Mouse (Mus musculus): ENCODE measurements at regions not wholly inside any gene's neighbourhood (a gene's known extent, or its start where the extent isn't known, plus 50 kb on each side); places are given as distances from the start of the nearest gene placed in this dataset.
"Not testable (repeated sequence)": the region's sequence is repeated elsewhere in the genome, so short reads cannot be mapped to it uniquely, and the experiment has no call there.

DNA sequence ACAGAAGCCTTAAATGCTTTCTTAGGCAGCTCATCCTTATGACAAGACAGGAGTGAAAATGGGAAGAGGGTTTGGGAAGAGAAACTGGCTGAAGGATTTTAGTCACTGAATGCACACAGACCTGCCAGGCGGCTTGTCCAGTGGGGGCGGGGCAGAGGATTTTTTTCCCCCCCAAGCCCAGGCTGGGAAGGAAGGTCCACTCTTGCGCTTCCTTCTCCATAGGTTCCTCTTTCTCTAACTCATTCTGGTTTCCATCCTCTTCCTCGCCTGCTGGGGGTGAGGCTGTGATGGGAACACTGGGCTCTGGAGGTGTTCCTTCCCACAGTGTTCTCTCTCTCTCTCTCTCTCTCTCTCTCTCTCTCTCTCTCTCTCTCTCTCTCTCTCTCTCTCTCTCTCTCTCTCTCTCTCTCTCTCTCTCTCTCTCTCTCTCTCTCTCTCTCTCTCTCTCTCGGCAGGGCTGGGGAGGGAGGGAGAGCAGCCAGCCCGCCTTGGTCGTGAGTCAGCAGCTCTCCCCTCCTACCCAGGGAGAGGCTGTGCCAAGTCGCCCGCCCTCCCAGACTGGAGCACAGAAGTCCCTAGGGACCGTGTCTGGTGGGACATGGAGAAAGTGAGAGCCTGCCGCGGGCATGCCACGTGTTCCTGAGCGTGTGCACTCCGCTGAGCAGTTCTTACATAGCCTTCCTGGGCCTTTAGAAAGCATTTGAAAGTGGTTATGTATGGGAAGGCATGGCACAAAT is 150.0 kb downstream of the Kcnrg start:
- no peak for DNase-seq (ENCODE audit: low spot score)

DNA sequence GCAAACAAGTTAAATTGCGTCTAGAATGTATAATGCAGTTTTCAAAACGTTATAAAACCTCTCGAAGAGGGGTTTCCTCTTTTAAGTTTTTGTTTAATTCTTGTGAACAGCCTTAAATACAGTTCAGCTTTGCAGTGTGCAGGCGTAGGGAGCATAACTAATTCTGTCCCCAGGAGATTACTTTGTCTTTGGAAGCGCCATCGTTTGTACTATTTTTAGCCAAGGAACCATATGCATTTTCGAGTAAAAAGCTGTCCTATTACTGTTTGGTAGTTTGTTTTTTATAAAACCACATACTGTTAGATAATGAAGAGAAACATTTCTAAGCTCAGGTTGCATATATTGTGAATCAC is 150.5 kb downstream of the Kcnrg start:
- no peak for DNase-seq (ENCODE audit: low spot score)

DNA sequence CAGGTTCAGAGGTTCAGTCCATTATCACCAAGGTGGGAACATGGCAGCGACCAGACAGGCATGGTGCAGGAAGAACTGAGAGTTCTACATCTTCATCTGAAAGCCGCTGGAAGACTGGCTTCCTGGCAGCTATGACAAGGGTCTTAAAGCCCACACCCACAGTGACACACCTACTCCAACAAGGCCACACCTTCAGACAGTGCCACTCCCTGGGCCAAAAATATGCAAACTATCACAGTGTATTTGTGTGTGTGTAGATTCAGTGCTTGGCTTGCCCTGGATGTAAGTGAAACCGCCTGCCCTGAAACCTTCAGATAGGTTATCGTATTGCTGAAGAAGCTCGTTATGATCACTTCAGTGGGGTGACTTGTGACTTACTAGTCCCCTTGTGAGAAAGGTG is 151.3 kb downstream of the Kcnrg start:
- DNase-seq (ENCODE audit: low spot score) = no peak

DNA sequence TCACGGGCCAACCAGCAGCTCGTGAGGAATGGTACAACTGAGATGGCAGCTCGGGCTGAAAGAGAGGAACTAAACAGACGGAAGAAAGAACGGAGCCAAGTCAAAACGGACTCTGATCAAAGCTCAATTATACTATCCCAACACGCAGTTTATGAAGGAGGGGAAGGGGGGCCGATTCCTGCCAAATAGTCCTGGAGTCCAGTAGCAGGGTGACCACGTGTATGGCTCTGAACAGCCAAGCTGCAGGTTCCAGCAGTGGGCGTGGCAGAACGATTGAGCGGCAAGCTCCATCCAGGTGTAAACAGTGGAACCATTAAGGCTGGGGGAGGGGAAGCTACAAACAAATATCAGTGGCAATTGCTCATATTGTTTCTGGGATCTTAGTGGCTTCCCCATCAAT is 152.9 kb downstream of the Kcnrg start:
- DNase-seq (ENCODE audit: low spot score) = not testable (repeated sequence)

DNA sequence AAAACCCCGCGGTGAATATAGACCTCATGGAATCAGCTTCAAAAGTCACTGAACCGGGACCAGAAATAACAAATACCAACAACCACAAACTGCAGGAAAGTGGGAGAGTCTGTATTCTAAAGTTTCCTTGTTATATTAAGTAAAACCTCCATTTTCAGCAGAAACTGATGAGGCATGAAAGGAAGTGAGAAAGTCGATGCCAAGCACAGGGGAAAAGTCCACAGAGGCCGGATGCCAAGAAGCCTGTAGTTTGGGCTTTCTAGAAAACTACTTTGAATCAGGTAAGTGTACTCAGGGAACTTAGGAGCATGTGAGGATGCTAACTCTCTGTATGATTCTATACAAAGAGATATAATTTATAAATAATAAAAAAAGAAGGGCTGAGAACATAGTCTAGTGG is 154.8 kb downstream of the Kcnrg start:
- DNase-seq (ENCODE audit: low spot score) = no peak

DNA sequence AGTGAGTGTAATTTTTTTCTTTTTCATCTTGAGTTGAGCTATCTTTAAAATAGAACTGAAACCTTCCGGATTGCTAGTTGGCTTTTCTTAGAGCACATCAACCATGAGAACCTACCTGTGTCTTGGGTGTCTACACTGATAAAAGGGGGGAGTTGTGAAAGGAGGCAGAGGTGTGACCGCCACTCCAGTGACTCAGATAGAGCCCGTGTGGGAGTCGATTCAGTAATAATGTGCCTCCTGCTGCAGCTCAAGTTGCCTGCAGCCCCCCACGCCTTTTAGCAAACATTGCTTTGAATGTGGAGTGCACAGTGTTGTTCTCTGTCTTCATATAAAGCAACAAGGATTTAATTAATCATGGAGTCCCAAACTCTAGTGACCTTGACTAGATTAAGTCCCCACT is 162.6 kb downstream of the Kcnrg start:
- DNase-seq (ENCODE audit: low spot score) = no peak

DNA sequence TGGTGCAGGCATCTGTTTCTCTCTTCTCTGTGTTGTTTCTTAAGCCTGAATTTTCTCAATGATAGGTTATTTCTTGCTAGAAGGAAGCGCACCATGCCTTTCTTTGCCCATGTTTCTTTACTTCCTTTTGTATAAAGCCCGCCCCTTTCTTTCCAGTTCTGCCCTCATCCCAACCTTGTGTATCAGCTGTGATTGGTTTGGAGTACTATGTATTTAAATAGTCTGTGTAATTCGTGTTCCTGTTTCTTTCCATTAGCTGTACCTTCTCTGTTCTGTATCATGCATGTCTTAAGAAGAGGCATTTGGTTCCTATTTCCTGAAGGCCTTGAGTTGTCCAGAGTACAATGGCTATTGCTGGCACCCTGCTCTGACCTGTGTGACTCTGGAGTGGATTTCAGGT is 166.9 kb downstream of the Kcnrg start:
- no peak for DNase-seq (ENCODE audit: low spot score)

DNA sequence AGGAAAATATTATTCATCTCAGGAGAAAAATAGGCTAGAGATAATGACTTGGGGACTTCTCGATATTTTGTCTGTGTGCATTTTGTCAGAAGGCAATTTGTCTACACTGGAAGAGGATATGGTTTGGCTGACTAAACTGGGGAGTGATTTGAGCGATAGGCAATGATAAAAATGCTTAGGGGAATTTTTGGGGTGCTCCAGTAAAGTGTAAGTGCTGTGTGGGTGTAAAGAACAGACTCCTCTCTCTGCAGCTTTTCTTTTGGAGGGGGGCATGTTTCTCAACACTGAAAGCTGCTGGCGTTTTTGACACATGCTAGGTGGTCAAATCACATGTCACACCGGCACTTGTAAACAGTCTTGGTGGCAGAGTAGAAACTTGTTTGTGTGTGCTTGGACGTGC is 171.4 kb downstream of the Kcnrg start:
- no peak for DNase-seq (ENCODE audit: low spot score)

DNA sequence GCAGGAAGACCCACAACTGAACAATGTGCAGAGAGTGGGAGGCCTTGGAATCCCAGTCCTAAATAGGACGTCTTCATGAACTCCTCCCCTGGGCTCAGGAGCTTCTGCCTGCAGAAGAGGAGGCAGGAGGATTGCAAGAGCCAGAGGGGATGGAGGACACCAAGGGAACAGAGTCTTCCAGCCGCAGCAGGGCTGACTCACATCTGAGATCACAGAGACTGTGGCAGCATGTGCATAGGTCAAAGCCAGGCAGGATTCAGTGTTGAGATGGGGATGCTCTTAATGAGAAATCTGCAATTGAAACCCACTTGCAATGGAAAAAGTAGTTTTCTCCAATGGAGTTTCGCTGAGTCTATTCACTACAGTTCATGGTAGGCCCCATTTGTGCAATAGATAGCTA is 175.9 kb downstream of the Kcnrg start:
- no peak for DNase-seq (ENCODE audit: low spot score)

DNA sequence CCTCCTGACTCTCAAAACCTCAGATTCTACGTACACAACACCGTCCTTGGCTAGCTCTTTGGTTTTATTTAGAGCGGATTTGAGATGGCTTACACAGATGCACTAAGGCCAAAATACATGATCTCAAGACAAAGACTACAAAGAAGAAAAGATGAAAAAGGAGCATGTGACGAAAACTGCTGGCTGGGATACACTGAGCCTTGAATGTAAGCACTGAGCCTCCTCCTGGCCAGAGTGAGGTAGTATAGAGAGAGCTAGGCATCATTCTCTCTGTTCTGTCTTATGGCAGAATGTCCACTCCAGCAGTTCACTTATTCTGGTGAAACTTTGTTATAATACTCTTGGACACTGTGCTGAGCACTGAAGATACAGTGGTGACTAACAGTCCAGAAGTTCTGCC is 177.4 kb downstream of the Kcnrg start:
- DNase-seq (ENCODE audit: low spot score) = no peak

DNA sequence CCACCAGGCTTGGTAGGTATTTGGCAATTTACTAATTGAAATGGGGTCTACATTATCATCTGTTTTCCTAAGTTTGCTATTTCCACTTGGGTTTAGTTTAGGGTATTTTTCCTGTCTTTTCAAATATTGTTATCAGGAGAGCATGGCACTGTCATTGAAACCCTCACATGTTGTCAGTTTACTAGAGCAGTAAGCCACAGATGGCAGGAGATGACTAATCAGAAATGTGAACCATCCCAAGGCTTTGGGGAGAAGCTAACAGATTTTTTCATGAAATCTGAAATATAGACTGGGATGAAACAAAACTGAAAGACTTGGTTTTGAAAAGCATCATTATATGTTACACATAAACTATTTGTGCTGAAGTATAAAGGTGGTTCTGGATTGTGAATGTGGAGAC is 178.8 kb downstream of the Kcnrg start:
- DNase-seq (ENCODE audit: low spot score) = no peak

DNA sequence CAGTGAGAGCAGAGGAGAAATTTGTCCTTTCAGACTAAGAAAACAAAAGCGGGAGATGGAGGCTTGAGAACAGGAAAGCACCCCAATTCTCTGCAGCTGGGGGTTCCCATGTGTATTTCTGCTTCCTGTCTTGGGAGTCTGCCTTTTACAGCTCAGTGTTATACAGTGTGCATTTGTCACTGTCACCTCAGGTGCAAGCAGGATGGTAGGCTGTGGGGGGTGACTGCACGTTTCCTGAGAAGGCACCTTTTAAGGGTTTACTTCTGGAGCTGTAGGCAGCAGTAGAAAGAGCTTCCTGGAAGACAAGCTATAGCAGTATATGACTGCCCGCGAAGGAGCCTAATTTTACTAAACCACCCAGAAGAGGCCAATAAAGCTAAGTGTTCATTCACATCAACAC is 180.5 kb downstream of the Kcnrg start:
- DNase-seq (ENCODE audit: low spot score) = no peak

DNA sequence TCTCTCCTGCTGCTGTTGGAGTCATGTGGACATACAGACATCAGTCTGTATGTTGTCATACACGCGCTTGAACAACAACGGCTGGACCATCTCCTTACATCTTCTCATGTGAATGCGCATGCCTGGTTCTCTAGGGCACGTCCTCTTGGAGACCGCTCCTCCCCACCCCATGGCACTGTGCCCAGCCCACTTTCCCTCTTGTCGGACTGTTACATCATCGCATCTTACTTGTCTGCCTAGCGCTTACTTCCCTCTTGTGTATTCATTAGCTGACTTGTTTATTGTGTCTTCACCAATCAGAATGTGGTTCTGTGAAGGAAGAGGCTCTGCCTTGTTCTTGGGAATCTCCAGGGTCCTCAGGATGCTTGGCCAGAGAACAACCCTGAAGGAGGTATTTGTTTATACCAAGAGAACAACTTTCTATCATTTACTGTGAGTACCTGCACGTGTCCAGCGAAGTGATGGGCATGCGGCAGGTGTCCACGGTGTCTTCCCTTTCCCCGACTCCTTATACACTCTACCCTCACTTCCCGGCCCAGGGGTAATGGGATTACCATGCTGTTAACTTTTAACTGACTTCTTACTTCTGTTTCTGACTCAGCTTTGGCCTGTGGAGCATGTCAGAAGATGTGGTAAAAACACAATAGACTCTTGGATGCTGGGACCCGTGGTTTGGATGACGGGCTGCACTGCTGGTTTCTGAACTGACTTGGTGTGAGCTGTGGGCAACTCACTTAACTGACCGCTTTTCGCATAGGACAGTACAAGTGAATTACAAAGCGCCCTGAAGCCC is 181.9 kb downstream of the Kcnrg start:
- DNase-seq (ENCODE audit: low spot score) = no peak

DNA sequence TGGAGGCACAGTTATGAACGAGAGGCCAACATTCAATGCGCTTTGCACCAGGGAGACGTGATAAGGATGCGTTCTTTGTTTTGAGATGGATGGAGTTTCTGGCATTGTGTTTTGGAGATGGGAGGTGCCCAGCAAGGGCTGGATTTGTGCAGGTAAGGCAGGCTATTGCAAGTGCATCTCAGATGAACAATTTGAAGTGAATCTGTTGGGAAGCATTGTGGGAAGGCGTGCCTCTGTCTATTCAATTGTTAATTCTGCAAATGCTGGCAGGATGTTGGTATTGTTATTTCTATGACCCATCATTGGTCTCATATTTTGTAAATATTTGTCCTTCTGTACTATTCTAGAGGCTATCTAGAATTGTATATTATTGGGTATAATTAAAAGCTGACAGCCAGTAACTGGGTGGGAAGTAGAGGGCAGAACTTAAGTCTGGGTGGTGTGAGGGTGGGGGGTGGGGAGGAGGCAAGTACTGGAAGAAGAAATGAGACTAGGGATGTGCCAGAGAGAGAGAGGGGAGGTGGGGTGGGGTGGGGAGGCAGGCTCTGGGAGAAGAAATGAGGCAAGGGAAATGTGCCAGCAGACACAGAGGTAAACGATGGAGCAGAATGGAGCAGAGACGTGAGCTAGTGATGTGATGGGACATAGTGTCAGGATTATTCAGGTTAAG is 188.9 kb downstream of the Kcnrg start:
- DNase-seq (ENCODE audit: low spot score) = no peak

DNA sequence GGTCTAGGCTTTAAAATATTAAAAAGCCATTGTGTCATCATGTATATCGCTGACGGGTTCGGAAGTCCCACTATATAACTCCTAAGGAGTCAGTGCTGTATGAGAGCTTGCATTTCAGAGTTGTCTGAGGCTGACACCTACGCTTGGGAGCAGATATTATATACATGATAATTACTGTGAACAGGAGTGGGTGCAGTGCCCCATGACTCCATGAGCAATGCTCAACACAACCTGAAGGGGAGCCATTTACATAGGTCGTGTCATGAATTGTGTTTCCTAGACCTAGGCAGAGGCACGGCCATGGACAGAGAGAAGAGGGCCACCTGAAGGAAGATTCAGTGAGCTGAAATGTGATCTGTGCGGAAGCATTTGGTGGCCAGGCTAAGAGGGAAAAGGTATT is 189.4 kb downstream of the Kcnrg start:
- DNase-seq (ENCODE audit: low spot score) = no peak

DNA sequence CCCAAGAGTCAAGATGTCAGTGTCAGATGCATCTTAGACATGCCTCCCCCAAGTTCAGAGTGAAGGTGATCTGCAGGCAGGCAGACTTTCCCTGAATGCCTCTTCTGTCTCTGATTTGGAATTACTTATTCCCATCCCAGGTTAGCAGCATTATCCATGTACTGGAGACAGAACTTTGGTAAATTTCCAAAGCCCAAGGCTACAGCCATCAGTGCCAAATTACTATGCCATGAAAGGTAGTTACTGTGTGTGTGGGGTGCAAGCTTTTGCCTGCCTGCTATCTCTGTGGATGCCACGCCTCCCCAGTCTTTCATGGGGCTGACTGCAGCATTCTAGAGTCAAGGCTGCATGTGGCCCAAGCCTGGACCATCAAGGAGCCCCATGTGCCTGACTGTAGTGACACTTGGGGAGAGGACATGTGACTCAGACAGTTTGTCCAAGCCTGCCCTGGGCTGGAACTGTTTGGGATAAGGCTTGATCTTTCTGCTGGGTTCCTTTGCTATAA is 196.2 kb downstream of the Kcnrg start:
- no peak for DNase-seq (ENCODE audit: low spot score)

DNA sequence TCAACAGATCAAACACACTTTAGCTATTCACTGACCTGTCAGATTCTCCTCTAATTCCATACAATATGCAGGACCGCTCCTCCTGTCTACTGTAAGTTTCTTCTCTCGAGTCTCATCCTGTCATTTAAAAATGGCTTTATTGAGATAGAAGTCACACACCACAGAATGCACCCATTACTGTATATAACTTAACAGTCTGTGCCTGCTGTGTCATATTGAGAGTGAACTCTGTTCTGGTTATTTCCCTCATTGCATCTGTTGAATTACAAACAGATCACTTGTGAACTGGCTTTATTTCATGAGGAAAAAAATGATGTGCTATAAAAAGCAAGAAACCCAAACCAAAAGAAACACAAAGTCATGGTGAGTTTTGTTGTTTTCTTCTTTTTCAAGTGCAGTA is 198.2 kb downstream of the Kcnrg start:
- no peak for DNase-seq (ENCODE audit: low spot score)

DNA sequence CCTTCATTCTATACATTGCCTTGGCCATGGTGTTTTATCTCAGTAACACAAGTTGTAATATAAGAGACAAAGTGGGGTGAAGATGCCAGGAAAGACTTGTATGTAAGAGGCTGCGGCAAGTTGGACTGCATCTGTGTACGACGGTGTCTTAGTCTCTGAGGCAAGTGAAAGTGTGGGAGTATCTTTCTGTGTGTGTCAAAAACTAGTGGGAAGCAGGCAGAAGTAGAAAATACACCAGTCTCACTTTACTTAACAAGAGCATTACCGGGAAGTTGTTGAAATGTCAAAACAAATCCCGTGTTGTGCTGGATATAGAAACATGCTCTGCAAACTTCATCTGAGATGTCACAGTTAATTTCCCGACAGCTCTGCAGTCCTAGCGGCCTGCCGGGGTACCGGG is 200.9 kb downstream of the Kcnrg start:
- DNase-seq (ENCODE audit: low spot score) = no peak

DNA sequence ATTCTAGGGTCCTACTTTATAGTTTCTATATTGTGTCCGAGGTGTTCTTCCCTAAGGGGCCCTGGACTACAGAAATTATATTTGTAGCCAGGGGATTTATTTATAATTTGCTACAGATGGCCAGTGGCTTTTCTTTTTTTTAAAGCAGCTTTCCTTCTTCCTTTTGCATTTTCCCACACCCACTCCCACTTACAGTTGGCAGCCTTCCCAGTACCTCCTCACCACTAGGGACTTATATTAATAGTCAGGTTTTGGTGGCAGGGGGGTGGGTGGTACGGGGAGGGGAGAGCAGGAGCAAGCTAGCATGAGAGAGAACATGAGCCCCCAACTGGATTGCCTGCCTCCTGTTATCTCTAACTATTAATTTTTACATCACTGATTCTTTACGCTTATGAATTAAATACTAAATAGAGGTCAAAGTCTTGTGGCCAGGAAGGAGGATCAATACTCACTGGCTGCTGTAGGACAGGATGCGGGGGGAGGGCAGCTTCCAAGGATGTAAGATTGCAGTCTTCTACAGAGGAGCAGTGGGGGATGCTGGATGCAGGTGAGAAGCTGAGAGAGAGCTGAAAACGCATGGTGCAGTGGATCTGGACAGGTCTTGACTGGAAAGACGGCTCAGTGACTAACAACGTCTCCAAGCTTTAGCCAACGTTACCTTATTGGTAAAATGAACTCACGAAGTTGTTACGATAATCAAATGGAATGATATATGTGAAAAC is 202.6 kb downstream of the Kcnrg start:
- no peak for DNase-seq (ENCODE audit: low spot score)

DNA sequence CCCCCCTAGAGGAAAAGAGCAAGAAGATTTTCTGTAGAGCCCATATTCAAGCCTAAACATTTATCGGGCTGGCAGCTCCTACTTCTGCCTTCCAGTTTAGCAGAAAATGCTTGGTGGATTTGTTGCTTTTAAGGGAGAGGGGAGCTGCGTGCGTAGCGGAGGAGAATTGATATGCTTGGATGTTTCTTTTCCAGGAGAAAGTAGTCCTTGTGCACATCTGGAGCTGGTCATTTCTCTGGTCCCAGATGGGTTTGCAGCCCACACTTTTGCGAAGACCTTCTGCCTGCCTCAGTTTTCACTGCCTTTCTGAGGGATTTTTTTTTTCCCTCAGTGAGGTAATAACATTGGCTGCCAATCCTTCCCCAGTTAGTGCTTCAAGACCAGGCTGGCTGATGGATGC is 203.6 kb downstream of the Kcnrg start:
- no peak for DNase-seq (ENCODE audit: low spot score)

DNA sequence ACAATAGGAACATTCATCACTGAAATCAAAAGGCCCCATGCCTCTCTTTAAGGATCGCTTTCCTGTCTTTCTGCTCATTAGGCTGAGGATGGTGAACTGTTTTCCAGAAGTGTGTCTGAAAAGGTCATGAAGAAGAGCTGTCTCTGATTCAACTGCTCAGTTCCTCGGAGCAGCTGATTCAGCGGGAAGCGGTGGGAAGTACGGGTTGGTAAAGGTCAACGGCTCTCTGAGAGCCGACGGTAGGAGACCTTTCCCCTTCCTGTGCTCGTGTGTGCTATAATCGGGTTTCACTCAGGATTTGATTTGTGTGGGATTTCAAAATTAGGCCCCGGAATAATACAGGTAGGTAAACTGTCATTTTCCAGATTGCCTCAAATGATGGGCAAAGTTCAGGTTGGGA is 210.5 kb downstream of the Kcnrg start:
- DNase-seq (ENCODE audit: low spot score) = no peak

DNA sequence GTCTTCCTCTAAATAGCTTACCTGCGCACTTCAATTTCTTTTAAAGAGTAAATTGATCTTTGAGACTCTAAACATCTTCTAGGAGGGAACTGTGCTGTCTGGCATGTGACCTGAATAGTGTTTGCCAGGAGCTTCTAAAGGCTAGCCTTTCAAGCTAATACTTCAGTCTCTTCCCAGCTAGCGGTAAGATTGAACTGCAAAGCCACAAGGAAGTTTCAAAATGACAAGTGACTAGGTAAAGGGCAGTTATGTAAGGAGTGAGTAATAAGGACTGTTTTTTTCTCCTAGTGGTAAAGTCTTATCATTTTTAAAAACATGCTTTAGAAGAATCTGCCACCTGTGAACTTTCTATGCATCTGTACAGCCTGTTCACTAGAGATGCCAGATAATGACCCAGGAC is 211.1 kb downstream of the Kcnrg start:
- DNase-seq (ENCODE audit: low spot score) = no peak

DNA sequence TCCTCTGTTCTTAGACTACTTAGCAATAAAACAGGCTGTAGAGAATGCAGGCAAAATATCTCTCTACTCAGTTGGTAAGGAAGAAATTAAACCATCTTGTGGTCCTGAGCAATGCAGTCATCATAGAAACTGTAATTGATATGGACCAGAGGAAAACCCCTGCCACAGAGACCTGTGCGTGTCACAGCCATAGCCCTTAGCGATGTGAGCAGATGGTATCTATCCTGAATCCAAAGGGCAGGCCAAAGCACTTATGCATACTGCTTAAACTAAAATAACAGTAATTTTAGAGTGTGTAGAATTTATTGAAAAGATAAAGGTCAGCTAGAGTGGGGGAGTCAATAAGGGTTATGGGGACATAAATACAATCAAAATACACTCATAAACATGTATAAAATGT is 212.0 kb downstream of the Kcnrg start:
- no peak for DNase-seq (ENCODE audit: low spot score)
